Mouse (Mus musculus): ENCODE data around the gene Mast2. TPM values are rescaled to one million over a fixed set of nuclear protein-coding genes. Genes with fewer than 3 reads are reported as not detected.

The Mast2 gene
- polyA plus RNA-seq, 1 experiment from 2014 or later: 72.5 TPM

DNA sequence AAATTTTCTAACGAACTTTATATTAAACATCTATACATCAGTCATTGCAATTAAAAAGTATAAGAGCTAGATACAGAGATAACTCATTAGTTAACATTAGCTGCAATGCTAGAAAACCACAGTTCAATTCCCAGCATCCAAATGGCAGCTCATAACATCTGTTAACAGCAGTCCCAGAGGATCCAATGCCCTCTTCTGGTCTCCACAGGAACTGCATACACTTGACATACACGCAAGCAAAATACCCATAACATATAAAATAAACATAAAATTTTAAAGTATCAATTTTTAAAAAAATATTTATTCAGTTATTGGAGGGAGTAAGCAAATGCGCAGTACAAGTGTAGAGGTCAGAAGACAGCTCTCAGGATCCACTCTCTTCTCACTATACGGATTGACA, 28.4 kb downstream of the Mast2 start:
- ATAC-seq (ENCODE audit: low read depth): no peak
- no peaks in the 10 kb centered on the region for H3K27me3 ChIP-seq (ENCODE audit: control insufficient read depth, insufficient read depth, low read length)
- H3K36me3 ChIP-seq (ENCODE audit: control insufficient read depth, insufficient read depth, low read length): no peaks in the 10 kb centered on the region; the same call in 1 of the 2 replicates
- WGBS: 94% methylated on average over 4 of the region's 4 CpGs
- H3K9me3 ChIP-seq (ENCODE audit: control insufficient read depth, low read length): no peaks in the 10 kb centered on the region
- H3K9ac ChIP-seq (replicated peaks; ENCODE audit: low read depth, low read length): no peak overlapping the region
- H3K27ac ChIP-seq (ENCODE audit: low read depth, low read length): no peak overlapping the region
- H3K4me2 ChIP-seq (ENCODE audit: low read depth, low read length): no peak overlapping the region
- H3K4me1 ChIP-seq (ENCODE audit: control insufficient read depth, insufficient read depth, low read length): no peaks in the 10 kb centered on the region
- no peak overlapping the region for H3K4me3 ChIP-seq (ENCODE audit: low read depth, low read length)

DNA sequence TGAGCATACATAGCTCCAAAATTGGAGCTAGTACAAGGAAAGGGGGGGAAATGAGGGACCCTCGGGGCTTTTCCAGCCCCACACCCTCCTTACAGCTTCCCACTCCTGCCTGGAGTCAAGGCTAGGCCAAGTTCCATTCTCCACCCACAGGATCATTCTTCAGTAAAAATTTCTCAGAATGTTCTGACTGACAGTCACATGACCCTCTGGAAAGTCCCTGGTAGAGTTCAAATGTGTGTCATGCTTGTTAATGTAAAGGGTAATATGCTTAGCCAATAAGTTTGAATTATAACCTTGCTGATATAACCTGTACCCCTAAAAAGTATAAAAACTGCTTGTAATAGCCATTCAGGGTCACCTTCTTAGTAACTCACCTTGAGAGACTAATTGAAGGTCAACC, 41.8 kb downstream of the Mast2 start:
- WGBS: 86% methylated on average over 1 of the region's 1 CpGs
- Histone ChIP-seq H3K27ac (ENCODE audit: low read depth, low read length) (no peak overlapping the region), H3K27me3 (ENCODE audit: control insufficient read depth, insufficient read depth, low read length) (no peaks in the 10 kb centered on the region), H3K9me3 (ENCODE audit: control insufficient read depth, low read length) (no peaks in the 10 kb centered on the region), H3K9ac (replicated peaks; ENCODE audit: low read depth, low read length) (no peak overlapping the region), H3K4me3 (ENCODE audit: low read depth, low read length) (no peak overlapping the region), H3K36me3 (ENCODE audit: control insufficient read depth, insufficient read depth, low read length) (no peaks in the 10 kb centered on the region), H3K4me2 (ENCODE audit: low read depth, low read length) (no peak overlapping the region), H3K4me1 (ENCODE audit: control insufficient read depth, insufficient read depth, low read length) (no peaks in the 10 kb centered on the region)
- ATAC-seq (ENCODE audit: low read depth): no peak

- no peak for ATAC-seq (ENCODE audit: low read depth)
- Histone ChIP-seq H3K27me3 (ENCODE audit: control insufficient read depth, insufficient read depth, low read length) (no peaks in the 10 kb centered on the region), H3K27ac (ENCODE audit: low read depth, low read length) (no peak overlapping the region), H3K4me3 (ENCODE audit: low read depth, low read length) (no peak overlapping the region), H3K36me3 (ENCODE audit: control insufficient read depth, insufficient read depth, low read length) (no peaks in the 10 kb centered on the region), H3K4me2 (ENCODE audit: low read depth, low read length) (no peak overlapping the region), H3K9me3 (ENCODE audit: control insufficient read depth, low read length) (no peaks in the 10 kb centered on the region), H3K4me1 (ENCODE audit: control insufficient read depth, insufficient read depth, low read length) (no peaks in the 10 kb centered on the region), H3K9ac (replicated peaks; ENCODE audit: low read depth, low read length) (no peak overlapping the region)
- WGBS: 90% methylated on average over 3 of the region's 3 CpGs
Measured at GRCm38 (mm10) chr4:116421170-116421569, 42.8 kb downstream of the Mast2 start.

GRCm38 (mm10) chr4:116412993-116413392, 51.0 kb downstream of the Mast2 start:
- ATAC-seq (ENCODE audit: low read depth): no peak
- Histone ChIP-seq H3K9me3 (ENCODE audit: control insufficient read depth, low read length) (no peaks in the 10 kb centered on the region), H3K36me3 (ENCODE audit: control insufficient read depth, insufficient read depth, low read length) (no peaks in the 10 kb centered on the region), H3K9ac (replicated peaks; ENCODE audit: low read depth, low read length) (no peak overlapping the region), H3K4me3 (ENCODE audit: low read depth, low read length) (no peak overlapping the region), H3K27ac (ENCODE audit: low read depth, low read length) (no peak overlapping the region), H3K4me2 (ENCODE audit: low read depth, low read length) (no peak overlapping the region), H3K27me3 (ENCODE audit: control insufficient read depth, insufficient read depth, low read length) (no peaks in the 10 kb centered on the region), H3K4me1 (ENCODE audit: control insufficient read depth, insufficient read depth, low read length) (no peaks in the 10 kb centered on the region)
- 70% methylated on average over 1 of the region's 1 CpGs for WGBS

DNA sequence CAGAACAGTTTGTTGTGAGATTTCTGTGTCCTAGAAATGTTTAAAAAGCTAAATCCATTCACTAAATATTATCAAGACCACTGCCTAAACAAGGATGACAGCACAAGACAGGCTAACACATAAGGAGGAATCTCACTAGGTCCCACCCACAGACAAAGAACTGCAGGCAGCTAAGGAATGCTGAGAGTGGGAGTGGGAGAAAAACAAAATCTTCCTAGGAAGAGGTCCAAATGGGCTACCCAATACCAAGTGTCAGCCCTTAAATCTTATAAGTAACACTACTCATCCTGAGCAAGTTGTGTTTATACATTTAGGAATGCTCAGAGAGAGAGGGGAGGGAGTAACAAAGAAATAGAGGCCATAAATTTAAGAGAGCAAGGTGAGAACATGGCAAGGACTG, 52.6 kb downstream of the Mast2 start:
- H3K27me3 ChIP-seq (ENCODE audit: control insufficient read depth, insufficient read depth, low read length): no peaks in the 10 kb centered on the region
- no peak overlapping the region for H3K27ac ChIP-seq (ENCODE audit: low read depth, low read length)
- ATAC-seq (ENCODE audit: low read depth): no peak
- H3K4me3 ChIP-seq (ENCODE audit: low read depth, low read length): no peak overlapping the region
- H3K4me2 ChIP-seq (ENCODE audit: low read depth, low read length): no peak overlapping the region
- H3K9ac ChIP-seq (replicated peaks; ENCODE audit: low read depth, low read length): no peak overlapping the region
- no peaks in the 10 kb centered on the region for H3K4me1 ChIP-seq (ENCODE audit: control insufficient read depth, insufficient read depth, low read length)
- H3K9me3 ChIP-seq (ENCODE audit: control insufficient read depth, low read length): no peaks in the 10 kb centered on the region
- no peaks in the 10 kb centered on the region for H3K36me3 ChIP-seq (ENCODE audit: control insufficient read depth, insufficient read depth, low read length)

DNA sequence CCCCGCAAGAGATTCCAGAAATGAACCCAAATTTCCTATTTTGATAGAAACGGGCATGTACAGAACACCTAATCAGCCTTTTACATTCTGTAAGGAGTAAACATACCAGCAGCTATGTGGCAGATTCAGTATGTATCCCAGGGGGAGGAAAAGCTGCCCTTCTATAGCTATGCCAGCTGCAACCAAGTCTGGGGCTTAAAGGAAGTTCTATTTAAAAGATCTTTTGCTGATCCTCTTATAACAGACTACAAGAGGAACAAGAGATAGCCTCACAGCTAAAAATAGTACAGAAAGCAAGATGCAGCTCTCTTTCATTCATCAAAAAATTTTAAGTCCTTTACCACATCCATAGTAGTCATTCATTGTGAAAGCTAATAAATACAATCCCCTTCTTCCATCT, 57.3 kb downstream of the Mast2 start:
- no peak overlapping the region for H3K9ac ChIP-seq (replicated peaks; ENCODE audit: low read depth, low read length)
- H3K36me3 ChIP-seq (ENCODE audit: control insufficient read depth, insufficient read depth, low read length): no peaks in the 10 kb centered on the region
- ATAC-seq (ENCODE audit: low read depth): no peak
- H3K4me1 ChIP-seq (ENCODE audit: control insufficient read depth, insufficient read depth, low read length): peaks cover 7% of the 10 kb centered on the region
- WGBS: 68% methylated on average over 2 of the region's 2 CpGs
- no peaks in the 10 kb centered on the region for H3K27me3 ChIP-seq (ENCODE audit: control insufficient read depth, insufficient read depth, low read length)
- no peak overlapping the region for H3K4me2 ChIP-seq (ENCODE audit: low read depth, low read length)
- H3K4me3 ChIP-seq (ENCODE audit: low read depth, low read length): no peak overlapping the region
- H3K27ac ChIP-seq (ENCODE audit: low read depth, low read length): no peak overlapping the region
- H3K9me3 ChIP-seq (ENCODE audit: control insufficient read depth, low read length): no peaks in the 10 kb centered on the region

GRCm38 (mm10) chr4:116405955-116406351, 58.0 kb downstream of the Mast2 start:
- Histone ChIP-seq H3K36me3 (ENCODE audit: control insufficient read depth, insufficient read depth, low read length) (no peaks in the 10 kb centered on the region), H3K9ac (replicated peaks; ENCODE audit: low read depth, low read length) (peak overlapping the region; percentile 63), H3K27ac (ENCODE audit: low read depth, low read length) (peak overlapping the region; percentile 87), H3K4me3 (ENCODE audit: low read depth, low read length) (peak overlapping the region; percentile 34), H3K9me3 (ENCODE audit: control insufficient read depth, low read length) (no peaks in the 10 kb centered on the region), H3K4me1 (ENCODE audit: control insufficient read depth, insufficient read depth, low read length) (peaks cover 7% of the 10 kb centered on the region), H3K4me2 (ENCODE audit: low read depth, low read length) (peak overlapping the region; percentile 59), H3K27me3 (ENCODE audit: control insufficient read depth, insufficient read depth, low read length) (no peaks in the 10 kb centered on the region)
- WGBS: 6% methylated on average over 8 of the region's 8 CpGs
- ATAC-seq (ENCODE audit: low read depth): peak; percentile 73

- 32% methylated on average over 7 of the region's 7 CpGs for WGBS
- Histone ChIP-seq H3K36me3 (ENCODE audit: control insufficient read depth, insufficient read depth, low read length) (no peaks in the 10 kb centered on the region), H3K27ac (ENCODE audit: low read depth, low read length) (peak overlapping the region; percentile 87), H3K9me3 (ENCODE audit: control insufficient read depth, low read length) (no peaks in the 10 kb centered on the region), H3K9ac (replicated peaks; ENCODE audit: low read depth, low read length) (peak overlapping the region; percentile 63; the same call in 1 of the 2 replicates), H3K4me2 (ENCODE audit: low read depth, low read length) (peak overlapping the region; percentile 59), H3K4me1 (ENCODE audit: control insufficient read depth, insufficient read depth, low read length) (peaks cover 7% of the 10 kb centered on the region), H3K27me3 (ENCODE audit: control insufficient read depth, insufficient read depth, low read length) (no peaks in the 10 kb centered on the region), H3K4me3 (ENCODE audit: low read depth, low read length) (peak overlapping the region; percentile 34)
- ATAC-seq (ENCODE audit: low read depth): peak; percentile 54; the same call in 1 of the 2 replicates
Measured at GRCm38 (mm10) chr4:116405276-116405954, 58.6 kb downstream of the Mast2 start.

DNA sequence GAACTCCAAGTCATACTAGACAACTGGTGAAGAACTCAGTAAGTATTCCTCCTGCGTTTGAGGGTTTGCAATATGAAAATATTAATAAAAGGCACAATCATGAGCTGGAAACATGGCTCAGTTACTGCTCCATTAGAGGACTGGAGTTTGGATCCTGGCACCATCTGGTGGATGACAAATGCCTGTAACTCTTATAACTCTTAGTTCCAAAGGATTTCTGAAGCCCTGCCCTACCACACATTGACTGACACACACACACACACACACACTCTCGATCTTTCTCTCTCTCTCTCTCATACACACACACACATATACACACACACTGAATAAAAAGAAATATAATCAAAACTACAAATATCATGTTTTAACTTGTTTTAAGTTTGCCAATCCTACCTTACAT, 60.1 kb downstream of the Mast2 start:
- Histone ChIP-seq H3K4me1 (ENCODE audit: control insufficient read depth, insufficient read depth, low read length) (peaks cover 7% of the 10 kb centered on the region), H3K9me3 (ENCODE audit: control insufficient read depth, low read length) (no peaks in the 10 kb centered on the region), H3K4me3 (ENCODE audit: low read depth, low read length) (no peak overlapping the region), H3K36me3 (ENCODE audit: control insufficient read depth, insufficient read depth, low read length) (no peaks in the 10 kb centered on the region), H3K27me3 (ENCODE audit: control insufficient read depth, insufficient read depth, low read length) (no peaks in the 10 kb centered on the region), H3K9ac (replicated peaks; ENCODE audit: low read depth, low read length) (no peak overlapping the region), H3K27ac (ENCODE audit: low read depth, low read length) (no peak overlapping the region), H3K4me2 (ENCODE audit: low read depth, low read length) (peak overlapping the region; percentile 41)
- ATAC-seq (ENCODE audit: low read depth): no peak
- 77% methylated on average over 2 of the region's 2 CpGs for WGBS
